Mouse (Mus musculus): ENCODE data around the gene Cd274.

Gene Cd274

DNA sequence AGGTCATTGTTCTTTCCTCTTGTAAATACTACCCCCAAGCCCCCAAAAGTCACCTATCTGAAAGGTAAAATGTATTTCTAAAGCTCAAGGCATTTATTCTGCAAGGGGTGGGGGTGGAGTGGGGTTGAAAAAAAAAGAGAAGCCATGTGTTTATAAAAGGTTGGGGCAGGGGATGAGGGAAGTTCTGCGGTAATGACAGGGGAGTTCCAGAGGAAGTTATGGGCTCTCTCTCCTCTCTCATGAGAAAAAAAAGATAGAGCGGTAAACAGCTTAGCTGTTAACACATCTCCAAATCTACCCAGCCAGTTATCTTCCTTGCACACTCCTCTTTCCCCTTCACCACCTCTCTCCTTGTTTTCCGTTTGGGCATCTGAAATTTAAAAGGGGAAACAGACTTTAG is 63.7 kb downstream of the Cd274 start:
- no peak for DNase-seq (ENCODE audit: low spot score)

DNA sequence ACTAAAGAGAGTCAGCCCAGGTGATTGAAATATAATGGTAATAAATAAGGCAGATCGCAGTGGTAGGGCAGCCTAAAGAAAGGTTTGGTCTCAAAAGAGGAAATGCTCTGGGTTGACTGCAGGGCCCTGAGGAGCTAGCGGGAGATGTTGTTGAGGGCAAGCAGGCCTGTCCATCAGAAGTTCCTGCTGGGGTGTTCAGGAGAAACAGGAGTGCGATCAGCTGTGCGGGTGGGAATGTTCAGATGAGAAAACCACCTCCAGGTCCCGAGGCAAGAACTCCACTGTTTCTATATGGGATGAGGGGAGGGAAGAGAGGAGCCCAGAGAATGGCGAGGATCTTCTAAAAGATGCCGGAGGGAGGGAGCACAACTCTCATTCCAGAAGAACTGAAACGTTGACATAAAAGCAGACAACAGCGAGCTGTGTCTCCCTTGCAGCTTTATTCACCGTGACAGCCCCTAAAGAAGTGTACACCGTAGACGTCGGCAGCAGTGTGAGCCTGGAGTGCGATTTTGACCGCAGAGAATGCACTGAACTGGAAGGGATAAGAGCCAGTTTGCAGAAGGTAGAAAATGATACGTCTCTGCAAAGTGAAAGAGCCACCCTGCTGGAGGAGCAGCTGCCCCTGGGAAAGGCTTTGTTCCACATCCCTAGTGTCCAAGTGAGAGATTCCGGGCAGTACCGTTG is 69.7 kb downstream of the Cd274 start:
- DNase-seq (ENCODE audit: low spot score) = no peak
